Mouse (Mus musculus) retina, embryonic 14.5 days (tissue): Measurements from ENCODE around the gene Pank3.
"Not testable (repeated sequence)": the region's sequence is repeated elsewhere in the genome, so short reads cannot be mapped to it uniquely, and the experiment has no call there.

Experiments used
- DNase-seq: peaks from one replicate; pipeline ENCODE4 v3.0.0-alpha.2; 2015; ENCODE audit warnings: low spot score

Pank3 gene

GRCm38 (mm10) chr11:35780336-35780735 is 11.1 kb downstream of the Pank3 start:
- DNase-seq = no peak

GRCm38 (mm10) chr11:35782444-35782843 is 13.2 kb downstream of the Pank3 start:
- no peak for DNase-seq

- no peak for DNase-seq
Measured at GRCm38 (mm10) chr11:35783038-35783437, 13.8 kb downstream of the Pank3 start.

GRCm38 (mm10) chr11:35784002-35784401 is 14.7 kb downstream of the Pank3 start:
- DNase-seq = no peak

GRCm38 (mm10) chr11:35784537-35784936 is 15.3 kb downstream of the Pank3 start:
- peak; percentile 15 for DNase-seq

- no peak for DNase-seq
Measured at GRCm38 (mm10) chr11:35788443-35788842, 19.2 kb downstream of the Pank3 start.

- DNase-seq = not testable (repeated sequence)
Measured at GRCm38 (mm10) chr11:35792800-35793199, 23.5 kb downstream of the Pank3 start.

- DNase-seq = peak; percentile 25
Measured at GRCm38 (mm10) chr11:35797751-35798494, 28.6 kb downstream of the Pank3 start.

- DNase-seq = peak; percentile 66
Measured at GRCm38 (mm10) chr11:35798495-35798820, 29.2 kb downstream of the Pank3 start.

- DNase-seq = peak; percentile 77
Measured at GRCm38 (mm10) chr11:35798874-35799273, 29.6 kb downstream of the Pank3 start, which contains the start of gene Fbll1. Gene Fbll1 (minus strand): TSS chr11:35798884.

- no peak for DNase-seq
Measured at GRCm38 (mm10) chr11:35801332-35801731, 32.0 kb downstream of the Pank3 start.

- no peak for DNase-seq
Measured at GRCm38 (mm10) chr11:35811458-35811857, 42.2 kb downstream of the Pank3 start.

- DNase-seq = no peak
Measured at GRCm38 (mm10) chr11:35816316-35816715, 47.0 kb downstream of the Pank3 start.

- no peak for DNase-seq
Measured at GRCm38 (mm10) chr11:35827714-35828113, 58.4 kb downstream of the Pank3 start.

- no peak for DNase-seq
Measured at GRCm38 (mm10) chr11:35832139-35832538, 62.9 kb downstream of the Pank3 start.

GRCm38 (mm10) chr11:35833270-35833669 is 64.0 kb downstream of the Pank3 start:
- DNase-seq = no peak

GRCm38 (mm10) chr11:35834022-35834760 is 64.9 kb downstream of the Pank3 start, which contains the start of gene Rars:
Gene Rars (minus strand): TSS chr11:35834506.
- DNase-seq = peak; percentile 96

GRCm38 (mm10) chr11:35837156-35838126 is 68.2 kb downstream of the Pank3 start:
- DNase-seq = no peak

GRCm38 (mm10) chr11:35838345-35839338 is 69.4 kb downstream of the Pank3 start:
- peak; percentile 90 for DNase-seq

- peak; percentile 37 for DNase-seq
Measured at GRCm38 (mm10) chr11:35840282-35840681, 71.0 kb downstream of the Pank3 start.

GRCm38 (mm10) chr11:35840806-35841205 is 71.5 kb downstream of the Pank3 start:
- not testable (repeated sequence) for DNase-seq
